Mouse (Mus musculus) forebrain, postnatal 0 days (tissue): Measurements from ENCODE around the gene Stk26. TPM values are rescaled to one million over a fixed set of nuclear protein-coding genes. Genes with fewer than 3 reads are reported as not detected.

Experiments
- ATAC-seq: fragments of 200-750 bp; cut with Nextera tagmentation; 2 replicates; pipeline ENCODE4 v1.8.0; 2017; ENCODE audit warnings: mild to moderate bottlenecking, moderate library complexity
- DNase-seq: peaks from one replicate; pipeline ENCODE4 v3.0.0-alpha.2; 2015
- H3K27ac ChIP-seq: fragments of 300-500 bp; sonication (generic); 2 replicates; pipeline ENCODE4 v1.5.1; 2014; ENCODE audit warnings: low read depth, mild to moderate bottlenecking, antibody characterized with exemption, low read length, moderate library complexity, mixed read lengths
- H3K27me3 ChIP-seq: fragments of 300-500 bp; sonication (generic); 2 replicates; pipeline ENCODE4 v1.6.1; 2014; ENCODE audit warnings: mild to moderate bottlenecking, low read length, mixed read lengths; ENCODE audit not compliant: insufficient read depth
- H3K36me3 ChIP-seq: fragments of 300-500 bp; sonication (generic); 2 replicates; pipeline ENCODE4 v1.6.1; 2014; ENCODE audit warnings: mild to moderate bottlenecking, moderate library complexity; ENCODE audit not compliant: insufficient read depth
- H3K4me1 ChIP-seq: fragments of 300-500 bp; sonication (generic); 2 replicates; pipeline ENCODE4 v1.6.1; 2014; ENCODE audit warnings: antibody characterized with exemption; ENCODE audit not compliant: insufficient read depth
- H3K4me2 ChIP-seq: fragments of 300-500 bp; sonication (generic); 2 replicates; pipeline ENCODE4 v1.6.1; 2014; ENCODE audit warnings: low read depth, mild to moderate bottlenecking, moderate library complexity
- H3K4me3 ChIP-seq: fragments of 300-500 bp; sonication (generic); 2 replicates; pipeline ENCODE4 v1.5.1; 2014; ENCODE audit warnings: low read depth, low read length, mixed read lengths
- H3K9ac ChIP-seq: fragments of 300-500 bp; sonication (generic); 2 replicates; pipeline ENCODE4 v1.6.1; 2014; ENCODE audit warnings: mild to moderate bottlenecking
- H3K9me3 ChIP-seq: fragments of 300-500 bp; sonication (generic); 2 replicates; pipeline ENCODE4 v1.6.1; 2016; ENCODE audit warnings: low read length
- CTCF ChIP-seq: sonication (generic); IDR thresholded peaks from 2 replicates; pipeline ENCODE4 v1.5.1; 2016; ENCODE audit warnings: antibody characterized with exemption, control low read depth, low read depth
- WGBS: fragments of 180-500 bp; shearing (Covaris S2); extraction: QIAGEN DNeasy Blood & Tissue Kit; methylation state at CpG from one replicate; pipeline ENCODE4 v1.1.7; 2014; 5-methylcytosine and 5-hydroxymethylcytosine counted together
- polyA plus RNA-seq: library from polyadenylated mRNA; unstranded; fragments of >200 nt; fragmentation: Nextera tagmentation; extraction: Ambion mirVana; gene quantifications from 2 replicates; pipeline ENCODE4 v1.2.1, GENCODE M21; 2015
- total RNA-seq: library from RNA; depleted of rRNA; stranded (reverse); fragments of >200 nt; gene quantifications from 2 replicates; pipeline ENCODE4 v1.2.3, GENCODE M21; 2014

Gene Stk26
- total and polyA plus RNA-seq, 2 experiments from 2014 or later: 1.7 to 3.2 TPM

DNA sequence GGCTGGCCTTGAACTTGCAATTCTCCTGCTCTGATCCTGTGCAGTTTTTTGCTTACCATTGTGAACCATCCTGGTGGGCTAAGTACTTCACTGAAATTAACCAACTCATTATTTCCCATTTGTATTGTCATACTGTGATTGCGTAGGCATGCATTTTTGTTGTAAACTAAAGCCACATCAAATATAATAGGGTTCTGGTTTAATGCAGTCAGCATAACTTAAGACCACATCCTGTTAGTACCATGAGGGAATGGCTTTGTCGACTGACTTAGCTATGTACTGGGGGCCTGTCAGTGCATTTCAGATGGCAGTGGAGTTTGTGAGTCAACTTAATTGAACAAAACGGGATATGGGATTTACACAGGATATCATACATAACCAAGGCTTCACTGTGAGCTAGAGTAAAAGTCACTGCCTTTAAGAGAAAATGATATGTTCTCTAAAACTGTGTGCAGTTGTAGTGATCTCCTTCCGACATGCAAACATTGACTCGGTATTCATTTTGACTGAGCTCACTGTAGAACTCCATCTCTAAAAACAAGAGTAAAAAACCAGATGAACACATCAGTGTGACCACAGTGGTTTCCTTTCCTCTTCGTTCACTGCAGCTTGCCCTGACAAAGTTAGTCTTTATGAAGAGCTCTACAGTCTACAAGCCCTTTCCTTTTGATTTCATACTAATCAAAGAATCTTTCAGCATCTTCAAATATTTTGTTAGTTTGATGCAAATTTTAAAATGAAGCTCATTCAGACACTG, 33.6 kb downstream of the Stk26 start:
- no peak overlapping the region for H3K4me3 ChIP-seq
- no peaks in the 10 kb centered on the region for H3K9me3 ChIP-seq
- TF ChIP-seq CTCF: no peak
- H3K9ac ChIP-seq: no peak overlapping the region
- DNase-seq (no peak), ATAC-seq (no peak)
- H3K36me3 ChIP-seq: no peaks in the 10 kb centered on the region
- H3K27me3 ChIP-seq: no peaks in the 10 kb centered on the region
- H3K4me1 ChIP-seq: no peaks in the 10 kb centered on the region
- 82% methylated on average over 6 of the region's 6 CpGs for WGBS
- no peak overlapping the region for H3K4me2 ChIP-seq
- H3K27ac ChIP-seq: no peak overlapping the region

DNA sequence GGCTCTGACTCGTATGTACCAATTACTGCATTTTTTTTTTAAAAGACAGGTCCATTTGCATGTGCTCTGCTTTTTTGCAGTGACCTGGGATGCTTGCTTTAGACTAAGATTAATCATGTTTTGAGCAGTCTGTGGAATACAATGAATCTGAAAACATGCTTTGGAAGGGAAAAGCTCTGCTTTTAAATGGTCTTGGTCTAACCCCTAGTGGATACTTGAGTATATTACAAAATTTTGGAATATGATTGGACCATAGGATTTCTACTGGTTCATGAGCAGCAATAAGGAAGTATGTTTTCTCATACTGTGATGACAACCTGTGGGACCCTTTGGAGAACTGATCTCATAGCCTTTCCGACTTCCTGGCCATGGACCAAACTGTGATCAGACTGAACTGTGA, 47.2 kb downstream of the Stk26 start:
- ATAC-seq: no peak
- Histone ChIP-seq H3K4me2 (no peak overlapping the region), H3K27ac (no peak overlapping the region), H3K9ac (no peak overlapping the region), H3K9me3 (no peaks in the 10 kb centered on the region), H3K27me3 (no peaks in the 10 kb centered on the region), H3K36me3 (no peaks in the 10 kb centered on the region), H3K4me3 (no peak overlapping the region), H3K4me1 (no peaks in the 10 kb centered on the region)
- DNase-seq: peak; percentile 5
- peak; percentile 25; the same call in 1 of the 2 replicates for TF ChIP-seq CTCF
- 76% methylated on average over 2 of the region's 2 CpGs for WGBS

GRCm38 (mm10) chrX:50903497-50903896, 62.6 kb downstream of the Stk26 start:
- Histone ChIP-seq H3K27ac (no peak overlapping the region), H3K9ac (no peak overlapping the region), H3K4me2 (no peak overlapping the region), H3K4me3 (no peak overlapping the region), H3K4me1 (no peaks in the 10 kb centered on the region), H3K36me3 (no peaks in the 10 kb centered on the region), H3K9me3 (no peaks in the 10 kb centered on the region), H3K27me3 (no peaks in the 10 kb centered on the region)
- no peak for TF ChIP-seq CTCF
- WGBS: 88% methylated on average over 3 of the region's 3 CpGs
- DNase-seq (no peak), ATAC-seq (no peak)

DNA sequence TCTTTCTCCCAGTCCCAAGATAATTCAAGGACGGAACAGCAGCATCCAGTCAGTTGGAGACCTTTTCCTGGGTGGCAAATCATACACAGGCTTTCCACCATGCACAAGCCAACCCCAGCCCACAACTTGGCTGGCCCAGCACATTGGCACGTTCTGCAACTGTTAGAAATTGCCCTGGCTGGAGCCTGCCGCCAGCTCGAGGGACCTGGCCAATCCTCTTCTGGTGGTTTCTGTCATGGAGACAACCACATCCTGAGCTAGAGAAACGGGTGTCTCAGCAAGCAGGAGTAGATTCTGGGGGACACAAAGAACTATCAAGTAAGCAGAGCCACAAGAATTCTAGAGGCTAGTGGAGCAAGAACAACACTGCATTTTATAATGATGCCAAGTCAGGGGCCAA, 69.1 kb downstream of the Stk26 start:
- Histone ChIP-seq H3K27me3 (no peaks in the 10 kb centered on the region), H3K4me3 (no peak overlapping the region), H3K4me2 (no peak overlapping the region), H3K4me1 (no peaks in the 10 kb centered on the region), H3K9ac (no peak overlapping the region), H3K27ac (no peak overlapping the region), H3K36me3 (no peaks in the 10 kb centered on the region), H3K9me3 (no peaks in the 10 kb centered on the region)
- no peak for TF ChIP-seq CTCF
- DNase-seq (no peak), ATAC-seq (no peak)
- 79% methylated on average over 5 of the region's 5 CpGs for WGBS

DNA sequence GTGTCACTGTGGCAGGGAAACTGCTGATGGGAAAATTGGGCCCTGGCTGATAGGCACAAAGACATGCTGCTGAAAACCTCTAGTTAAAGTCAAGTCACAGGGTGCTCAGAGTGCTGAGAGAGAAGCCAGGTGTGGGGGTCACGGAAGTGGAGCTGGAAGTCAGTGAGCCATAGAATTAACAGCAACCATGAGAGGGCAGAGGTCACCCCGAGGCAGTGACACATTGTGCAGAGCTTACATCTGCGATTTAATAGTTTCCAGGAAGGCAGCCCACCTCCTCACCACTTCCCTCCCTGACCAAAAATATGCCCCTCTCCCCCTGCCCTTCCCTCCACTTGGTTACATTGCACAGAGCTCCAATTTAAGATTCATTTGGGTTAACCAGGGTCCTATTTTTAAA, 76.5 kb downstream of the Stk26 start:
- 60% methylated on average over 3 of the region's 3 CpGs for WGBS
- H3K4me2 ChIP-seq: no peak overlapping the region
- DNase-seq: no peak

DNA sequence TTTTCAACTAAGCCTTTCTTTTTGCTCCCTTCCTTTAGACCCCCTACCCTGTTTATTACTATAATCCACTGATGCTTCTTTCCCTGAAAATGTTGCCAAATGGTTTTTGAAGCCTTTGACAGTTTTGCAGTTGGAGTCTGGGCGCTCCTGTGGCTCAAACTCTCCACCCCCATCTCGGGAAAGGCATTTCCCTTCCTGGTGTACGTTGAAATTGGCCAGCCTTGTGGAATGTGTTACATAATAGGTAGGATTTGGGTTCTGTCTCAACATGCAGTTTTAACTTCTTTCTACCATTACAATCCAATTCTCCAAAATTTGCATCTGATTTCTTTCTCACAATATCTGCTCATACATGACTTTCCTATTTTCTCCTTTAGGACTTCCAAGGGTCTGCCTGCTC, 77.9 kb downstream of the Stk26 start:
- no peak for ATAC-seq
- TF ChIP-seq CTCF: no peak
- Histone ChIP-seq H3K27me3 (no peaks in the 10 kb centered on the region), H3K4me3 (no peak overlapping the region), H3K27ac (no peak overlapping the region), H3K9me3 (no peaks in the 10 kb centered on the region), H3K4me2 (no peak overlapping the region), H3K4me1 (no peaks in the 10 kb centered on the region), H3K9ac (no peak overlapping the region), H3K36me3 (no peaks in the 10 kb centered on the region)
- WGBS: 57% methylated on average over 3 of the region's 3 CpGs
- DNase-seq: no peak

More for the DNA sequence above, 76.5 kb downstream of the Stk26 start:
- H3K9me3 ChIP-seq: no peaks in the 10 kb centered on the region
- no peak overlapping the region for H3K27ac ChIP-seq
- no peak for ATAC-seq
- H3K27me3 ChIP-seq: no peaks in the 10 kb centered on the region
- no peaks in the 10 kb centered on the region for H3K4me1 ChIP-seq
- H3K9ac ChIP-seq: no peak overlapping the region
- no peak overlapping the region for H3K4me3 ChIP-seq
- TF ChIP-seq CTCF: no peak
- no peaks in the 10 kb centered on the region for H3K36me3 ChIP-seq

GRCm38 (mm10) chrX:50924629-50925364, 84.0 kb downstream of the Stk26 start:
- no peak overlapping the region for H3K9ac ChIP-seq
- no peaks in the 10 kb centered on the region for H3K27me3 ChIP-seq
- no peaks in the 10 kb centered on the region for H3K9me3 ChIP-seq
- peak; percentile 18 for DNase-seq
- no peak for ATAC-seq
- no peak overlapping the region for H3K4me3 ChIP-seq
- WGBS: 53% methylated on average over 18 of the region's 18 CpGs
- no peaks in the 10 kb centered on the region for H3K36me3 ChIP-seq
- H3K4me1 ChIP-seq: no peaks in the 10 kb centered on the region
- no peak overlapping the region for H3K27ac ChIP-seq
- no peak overlapping the region for H3K4me2 ChIP-seq
- peak; percentile 36 for TF ChIP-seq CTCF
